Mouse (Mus musculus): ENCODE measurements around the gene Ppp2r3c. TPM values are rescaled to one million over a fixed set of nuclear protein-coding genes. Genes with fewer than 3 reads are reported as not detected.
"Not testable (repeated sequence)": the region's sequence is repeated elsewhere in the genome, so short reads cannot be mapped to it uniquely, and the experiment has no call there.

Gene Ppp2r3c
- polyA plus RNA-seq, 1 experiment from 2014 or later = 13.5 TPM

DNA sequence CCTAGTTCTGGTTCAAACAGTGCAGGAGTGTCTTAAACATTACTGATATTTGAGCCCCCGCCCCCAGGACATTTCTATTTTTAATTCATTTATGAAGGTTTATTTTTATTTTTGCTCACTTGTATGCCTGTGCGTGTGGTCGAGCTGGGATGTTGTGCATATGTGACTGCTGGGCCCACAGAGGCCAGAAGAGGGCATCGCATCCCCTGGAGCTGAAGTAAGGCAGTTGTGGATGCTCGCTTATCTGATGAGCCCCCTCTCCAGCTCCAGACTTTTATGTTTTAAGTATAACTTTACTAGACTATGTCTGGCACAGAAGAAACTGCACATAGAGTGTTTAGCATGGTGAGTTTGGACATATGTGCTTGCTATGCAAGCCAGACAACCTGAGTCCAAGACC is 11.1 kb upstream of the Ppp2r3c start:
- Histone ChIP-seq H3K4me1 (no peaks in the 10 kb centered on the region), H3K4me3 (replicated peaks) (no peak overlapping the region), H3K4me2 (replicated peaks) (no peak overlapping the region), H3K9me3 (replicated peaks) (no peaks in the 10 kb centered on the region), H3K36me3 (peaks cover 11% of the 10 kb centered on the region; the same call in 1 of the 2 replicates), H3K9ac (no peak overlapping the region), H3K27me3 (no peaks in the 10 kb centered on the region), H3K27ac (replicated peaks) (no peak overlapping the region)
- WGBS = 84% methylated on average over 5 of the region's 5 CpGs
- ATAC-seq (ENCODE audit: insufficient number of reproducible peaks, low FRiP score, low TSS enrichment, low read depth) = no peak

DNA sequence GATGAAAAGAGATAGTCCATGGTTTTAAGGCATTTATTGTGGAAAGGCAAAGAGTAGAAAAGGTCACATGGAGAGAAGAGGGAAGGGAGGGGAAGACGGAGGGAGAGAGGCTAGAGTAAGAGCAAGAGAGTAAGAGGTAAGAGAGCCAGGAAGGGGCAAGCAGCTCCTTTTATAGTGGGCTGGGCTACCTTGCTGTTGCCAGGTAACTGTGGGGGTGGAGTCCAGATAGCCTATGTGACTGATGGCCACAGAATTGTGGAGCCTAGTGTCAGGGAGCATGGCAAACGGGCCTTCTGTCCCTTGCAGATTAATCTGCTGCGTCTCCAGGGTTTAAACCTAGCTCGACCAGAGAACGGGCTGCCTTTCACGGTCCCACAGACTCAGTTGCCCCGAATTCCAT is 9.0 kb upstream of the Ppp2r3c start:
- ATAC-seq (ENCODE audit: insufficient number of reproducible peaks, low FRiP score, low TSS enrichment, low read depth) = no peak
- Histone ChIP-seq H3K9ac (no peak overlapping the region), H3K27me3 (no peaks in the 10 kb centered on the region), H3K4me3 (replicated peaks) (no peak overlapping the region), H3K4me1 (no peaks in the 10 kb centered on the region), H3K9me3 (replicated peaks) (no peaks in the 10 kb centered on the region), H3K27ac (replicated peaks) (no peak overlapping the region), H3K4me2 (replicated peaks) (no peak overlapping the region), H3K36me3 (peaks cover 12% of the 10 kb centered on the region; the same call in 1 of the 2 replicates)
- WGBS = 85% methylated on average over 7 of the region's 7 CpGs

DNA sequence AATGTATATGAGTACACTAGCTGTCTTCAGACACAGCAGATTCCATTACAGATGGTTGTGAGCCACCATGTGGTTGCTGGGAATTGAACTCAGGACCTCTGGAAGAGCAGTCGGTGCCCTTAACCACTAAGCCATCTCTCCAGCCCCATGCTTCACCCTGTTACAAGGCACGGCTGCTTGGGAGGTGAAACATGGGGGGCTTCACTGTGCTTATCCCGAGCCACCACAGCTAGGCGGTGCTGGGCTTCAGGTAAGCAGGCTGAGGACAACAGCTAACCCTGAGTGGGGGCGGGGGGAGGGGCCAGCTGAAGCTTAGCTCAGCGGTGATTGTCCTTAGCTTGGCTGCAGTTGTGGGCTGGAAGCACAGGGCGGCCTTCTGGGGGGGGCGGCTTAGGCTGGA is 6.7 kb upstream of the Ppp2r3c start:
- H3K4me2 ChIP-seq (replicated peaks) = no peak overlapping the region
- H3K4me1 ChIP-seq = 0 out of 2 replicates have a peak, but pooled peaks cover 3% of the 10 kb centered on the region
- H3K9me3 ChIP-seq (replicated peaks) = no peaks in the 10 kb centered on the region
- H3K27me3 ChIP-seq = no peaks in the 10 kb centered on the region
- WGBS = 69% methylated on average over 8 of the region's 8 CpGs
- H3K4me3 ChIP-seq (replicated peaks) = no peak overlapping the region
- no peak overlapping the region for H3K9ac ChIP-seq
- H3K27ac ChIP-seq (replicated peaks) = no peak overlapping the region
- peaks cover 15% of the 10 kb centered on the region; the same call in 1 of the 2 replicates for H3K36me3 ChIP-seq
- ATAC-seq (ENCODE audit: insufficient number of reproducible peaks, low FRiP score, low TSS enrichment, low read depth) = no peak

DNA sequence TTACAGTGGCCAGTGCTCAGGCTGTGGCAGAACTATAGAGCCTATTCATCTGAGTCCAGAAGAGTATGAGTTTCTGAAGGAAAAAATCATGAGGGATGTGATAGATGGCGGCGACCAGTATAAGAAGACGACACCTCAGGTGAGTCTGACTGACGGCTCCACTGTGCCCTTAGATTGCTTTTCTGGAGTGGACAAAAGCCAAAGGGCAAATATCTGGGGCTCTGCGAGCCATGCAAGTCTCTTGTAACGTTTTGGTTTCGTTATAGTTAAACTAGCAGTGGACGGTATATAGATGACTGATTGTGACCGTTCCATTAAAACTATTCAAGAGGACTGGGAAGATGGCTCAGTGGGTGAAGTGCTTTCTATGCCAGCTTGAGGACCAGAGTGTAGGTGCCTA is 5.9 kb upstream of the Ppp2r3c start:
- Histone ChIP-seq H3K36me3 (0 out of 2 replicates have a peak, but pooled peaks cover 13% of the 10 kb centered on the region), H3K4me3 (replicated peaks) (no peak overlapping the region), H3K9me3 (replicated peaks) (no peaks in the 10 kb centered on the region), H3K27me3 (no peaks in the 10 kb centered on the region), H3K27ac (replicated peaks) (no peak overlapping the region), H3K9ac (no peak overlapping the region), H3K4me1 (peaks cover 8% of the 10 kb centered on the region), H3K4me2 (replicated peaks) (no peak overlapping the region)
- 90% methylated on average over 9 of the region's 9 CpGs for WGBS
- no peak for ATAC-seq (ENCODE audit: insufficient number of reproducible peaks, low FRiP score, low TSS enrichment, low read depth)

DNA sequence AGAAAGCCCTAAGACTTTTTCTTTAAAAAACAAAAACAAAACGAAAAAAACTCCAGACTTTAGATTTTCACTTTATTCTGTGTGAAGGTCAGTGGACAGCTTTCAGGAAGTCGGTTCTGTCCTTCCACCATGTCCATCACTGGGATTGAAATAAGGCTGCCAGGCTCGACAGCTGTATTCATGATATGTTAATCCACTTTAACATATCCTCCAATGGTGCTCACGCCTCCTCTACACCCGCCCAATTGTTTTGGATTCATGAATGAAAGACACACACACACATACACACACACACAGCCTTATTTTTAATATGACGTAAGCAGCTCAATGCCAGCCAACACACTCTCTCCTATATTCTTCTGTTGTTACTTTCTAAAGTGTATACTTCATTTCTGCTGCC is 4.8 kb upstream of the Ppp2r3c start:
- Histone ChIP-seq H3K4me2 (replicated peaks) (no peak overlapping the region), H3K9me3 (replicated peaks) (no peaks in the 10 kb centered on the region), H3K27me3 (no peaks in the 10 kb centered on the region), H3K9ac (no peak overlapping the region), H3K36me3 (0 out of 2 replicates have a peak, but pooled peaks cover 13% of the 10 kb centered on the region), H3K4me3 (replicated peaks) (no peak overlapping the region), H3K4me1 (peaks cover 12% of the 10 kb centered on the region), H3K27ac (replicated peaks) (no peak overlapping the region)
- WGBS = 84% methylated on average over 6 of the region's 6 CpGs
- ATAC-seq (ENCODE audit: insufficient number of reproducible peaks, low FRiP score, low TSS enrichment, low read depth) = no peak

DNA sequence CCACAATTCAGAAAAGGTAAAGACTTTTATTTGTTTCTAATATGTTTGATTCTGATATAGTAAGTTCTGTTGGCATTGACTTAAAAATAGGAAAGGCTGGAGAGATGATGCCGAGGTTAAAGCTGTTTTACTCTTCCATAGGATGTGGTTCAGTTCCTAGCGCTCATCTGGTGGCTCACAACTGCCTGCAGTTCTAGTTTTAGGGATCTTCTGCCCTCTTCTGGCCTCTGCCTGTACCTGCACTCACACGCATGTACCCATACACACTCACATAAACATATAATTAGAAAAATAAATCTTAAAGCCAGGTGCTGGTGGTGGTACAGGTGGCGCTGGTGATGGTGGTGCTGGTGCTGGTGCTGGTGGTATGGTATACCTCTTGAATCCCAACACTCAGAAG is 3.6 kb upstream of the Ppp2r3c start:
- Histone ChIP-seq H3K36me3 (0 out of 2 replicates have a peak, but pooled peaks cover 13% of the 10 kb centered on the region), H3K4me2 (replicated peaks) (no peak overlapping the region), H3K9ac (no peak overlapping the region), H3K4me1 (peaks cover 19% of the 10 kb centered on the region), H3K9me3 (replicated peaks) (no peaks in the 10 kb centered on the region), H3K27ac (replicated peaks) (no peak overlapping the region), H3K27me3 (no peaks in the 10 kb centered on the region), H3K4me3 (replicated peaks) (no peak overlapping the region)
- ATAC-seq (ENCODE audit: insufficient number of reproducible peaks, low FRiP score, low TSS enrichment, low read depth) = no peak
- 96% methylated on average over 4 of the region's 4 CpGs for WGBS

DNA sequence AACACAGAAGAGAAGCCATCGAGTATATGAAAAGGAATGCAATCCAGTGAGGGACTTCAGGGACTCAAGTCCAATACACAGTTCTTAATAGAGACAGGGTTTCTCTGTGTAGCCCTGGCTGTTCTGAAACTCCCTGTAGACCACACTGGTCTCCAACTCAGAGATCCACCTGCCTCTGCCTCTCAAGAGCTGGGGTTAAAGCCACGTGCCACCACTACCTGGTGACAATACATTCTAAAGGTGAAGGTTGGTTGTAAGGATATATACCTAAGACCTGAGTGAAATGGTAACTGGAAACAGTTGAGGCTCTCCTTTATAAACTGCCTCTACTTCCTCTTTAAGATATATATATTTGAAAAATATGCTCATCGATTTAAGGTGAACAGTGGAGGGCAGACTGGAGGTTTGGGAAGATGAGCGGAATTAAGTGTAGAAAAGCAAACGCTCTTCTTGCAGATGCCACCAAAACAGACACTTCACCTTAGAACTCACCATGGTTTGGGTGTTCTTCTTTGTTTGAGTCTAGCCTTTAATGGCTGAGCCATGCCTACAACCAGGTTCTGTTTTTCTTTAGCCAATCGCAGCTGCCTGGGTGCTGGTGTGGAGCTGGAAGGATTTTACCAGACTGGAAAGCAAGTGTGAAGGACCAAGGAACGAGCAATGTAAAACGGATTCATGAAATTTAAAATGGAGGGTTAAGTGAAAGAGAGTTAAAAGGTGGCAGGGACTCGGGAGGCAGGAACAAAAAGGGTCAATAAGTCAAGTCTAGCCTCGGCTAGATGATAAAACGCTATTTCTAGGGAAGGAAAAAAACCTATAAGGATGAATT is 1.1 kb downstream of the Ppp2r3c start:
- Histone ChIP-seq H3K27me3 (no peaks in the 10 kb centered on the region), H3K4me2 (replicated peaks) (peak overlapping the region; percentile 57), H3K9me3 (replicated peaks) (no peaks in the 10 kb centered on the region), H3K9ac (peak overlapping the region; percentile 65), H3K36me3 (peaks cover 27% of the 10 kb centered on the region), H3K4me3 (replicated peaks) (peak overlapping the region; percentile 63), H3K4me1 (peaks cover 26% of the 10 kb centered on the region), H3K27ac (replicated peaks) (peak overlapping the region; percentile 94)
- WGBS = 39% methylated on average over 11 of the region's 11 CpGs
- no peak for ATAC-seq (ENCODE audit: insufficient number of reproducible peaks, low FRiP score, low TSS enrichment, low read depth)

DNA sequence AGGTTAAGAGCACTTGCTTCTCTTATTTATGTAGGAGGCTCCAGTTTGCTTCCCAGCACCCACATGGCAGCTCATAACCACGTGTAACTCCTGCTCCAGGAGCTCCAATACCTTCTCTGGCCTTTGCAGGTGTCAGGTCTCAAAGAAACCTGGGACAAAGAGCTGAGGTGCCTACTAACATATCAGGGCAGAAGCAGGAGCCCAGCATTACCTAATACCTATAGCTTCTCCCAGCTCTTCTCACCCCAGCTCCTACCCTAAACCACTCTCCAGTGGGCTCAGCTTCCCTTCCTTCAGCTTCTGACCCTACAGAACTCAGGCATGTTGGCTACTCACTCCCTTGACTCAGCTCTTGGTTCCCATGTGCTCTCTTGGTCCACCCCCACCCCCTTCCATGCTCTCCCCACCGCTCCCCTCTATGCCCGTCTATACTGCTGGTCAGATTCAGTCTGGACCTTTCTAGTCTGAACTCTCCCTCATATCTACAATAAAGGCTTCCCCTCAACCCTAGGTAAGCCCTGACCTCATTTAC is 1.9 kb downstream of the Ppp2r3c start:
- Histone ChIP-seq H3K27me3 (no peaks in the 10 kb centered on the region), H3K4me3 (replicated peaks) (peak overlapping the region; percentile 63; the same call in 1 of the 2 replicates), H3K9me3 (replicated peaks) (no peaks in the 10 kb centered on the region), H3K9ac (no peak overlapping the region), H3K27ac (replicated peaks) (no peak overlapping the region), H3K4me2 (replicated peaks) (peak overlapping the region; percentile 57), H3K4me1 (peaks cover 26% of the 10 kb centered on the region), H3K36me3 (peaks cover 28% of the 10 kb centered on the region)
- WGBS = 84% methylated on average over 3 of the region's 3 CpGs
- no peak for ATAC-seq (ENCODE audit: insufficient number of reproducible peaks, low FRiP score, low TSS enrichment, low read depth)

DNA sequence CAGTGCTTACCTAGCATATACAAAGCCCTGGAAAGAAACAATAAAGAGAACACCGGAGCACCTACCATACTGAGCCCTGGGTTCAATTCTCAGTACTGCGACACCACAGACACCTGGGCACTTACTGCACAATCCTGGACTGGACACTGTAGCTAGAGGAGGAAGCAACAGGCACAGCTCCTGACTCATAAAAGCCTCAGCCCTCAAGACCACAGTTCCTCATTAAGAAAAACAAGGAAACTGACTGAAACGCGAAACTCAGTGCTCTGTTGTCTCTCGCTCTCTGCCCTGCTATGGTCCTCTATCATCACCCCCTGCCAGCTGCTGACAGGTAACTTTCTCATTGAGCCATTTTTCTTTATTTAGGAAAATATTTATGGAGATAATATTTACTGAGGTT is 3.5 kb downstream of the Ppp2r3c start, which contains the start of gene 1110008L16Rik:
1110008L16Rik (plus strand) TSS at position 242 of the 400 bp plus-strand sequence.
- Histone ChIP-seq H3K9ac (no peak within 1 kb of the TSS), H3K27me3 (no peaks in the 10 kb centered on the region), H3K4me3 (replicated peaks) (no peak within 1 kb of the TSS), H3K4me2 (replicated peaks) (no peak within 1 kb of the TSS), H3K27ac (replicated peaks) (no peak within 1 kb of the TSS), H3K9me3 (replicated peaks) (no peaks in the 10 kb centered on the region), H3K4me1 (peaks cover 23% of the 10 kb centered on the region), H3K36me3 (peaks cover 40% of the 10 kb centered on the region)
- 86% methylated on average over 5 of the region's 5 CpGs for WGBS
- no peak for ATAC-seq (ENCODE audit: insufficient number of reproducible peaks, low FRiP score, low TSS enrichment, low read depth)

DNA sequence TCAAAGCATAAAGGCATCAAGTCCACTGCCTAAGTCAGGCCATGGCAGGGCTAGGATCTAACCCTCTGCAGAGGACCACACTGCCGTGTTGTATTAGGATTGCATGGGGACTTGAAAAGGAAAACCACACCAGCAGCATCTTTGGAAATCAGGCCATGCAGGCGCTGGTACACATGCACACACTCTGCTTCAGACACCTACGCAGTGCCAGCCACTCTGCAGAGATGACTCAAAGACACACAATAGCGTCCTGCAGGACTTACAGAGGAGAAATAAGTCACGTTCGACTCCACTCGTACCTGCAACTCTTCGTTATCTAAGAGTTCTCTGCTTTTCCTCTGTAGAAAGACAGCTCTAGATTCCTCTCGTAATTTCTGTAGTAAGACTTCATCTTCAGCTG is 4.7 kb downstream of the Ppp2r3c start:
- H3K9me3 ChIP-seq (replicated peaks) = no peaks in the 10 kb centered on the region
- WGBS = 95% methylated on average over 9 of the region's 9 CpGs
- H3K9ac ChIP-seq = no peak overlapping the region
- peaks cover 15% of the 10 kb centered on the region for H3K4me1 ChIP-seq
- ATAC-seq (ENCODE audit: insufficient number of reproducible peaks, low FRiP score, low TSS enrichment, low read depth) = no peak
- H3K36me3 ChIP-seq = peaks cover 50% of the 10 kb centered on the region
- H3K4me2 ChIP-seq (replicated peaks) = no peak overlapping the region
- no peaks in the 10 kb centered on the region for H3K27me3 ChIP-seq
- H3K27ac ChIP-seq (replicated peaks) = no peak overlapping the region
- no peak overlapping the region for H3K4me3 ChIP-seq (replicated peaks)

DNA sequence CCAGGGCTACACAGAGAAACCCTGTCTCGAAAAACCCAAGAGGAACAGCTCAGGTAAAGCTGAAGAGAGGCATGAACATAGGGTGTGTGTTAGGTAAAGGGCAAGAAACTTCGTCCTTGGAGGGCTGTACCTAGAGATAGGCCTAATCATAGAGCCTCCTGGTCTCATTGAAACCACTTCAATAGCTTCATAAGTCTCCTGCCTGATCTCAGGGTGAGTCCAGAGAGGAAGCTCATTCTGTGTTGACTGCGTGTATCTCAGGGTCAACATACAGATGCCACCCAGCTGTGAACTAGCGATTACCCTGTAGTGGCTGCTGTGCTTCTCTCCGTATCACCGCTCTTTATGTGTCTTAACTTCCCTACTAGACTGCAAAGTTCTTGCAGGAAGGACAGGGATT is 25.2 kb downstream of the Ppp2r3c start:
- 90% methylated on average over 4 of the region's 6 CpGs for WGBS
- not testable (repeated sequence) for H3K9me3 ChIP-seq (replicated peaks); H3K4me3 ChIP-seq (replicated peaks); H3K27me3 ChIP-seq; H3K4me2 ChIP-seq (replicated peaks); H3K36me3 ChIP-seq; H3K4me1 ChIP-seq; H3K27ac ChIP-seq (replicated peaks); H3K9ac ChIP-seq; ATAC-seq (ENCODE audit: insufficient number of reproducible peaks, low FRiP score, low TSS enrichment, low read depth)

All from embryonic facial prominence, embryonic 15.5 days (tissue).